Mouse (Mus musculus): ENCODE results near the gene Gmcl1.
A peak's percentile ranks its signal among the peaks of the same experiment; 100 is the strongest.

The Gmcl1 gene

GRCm38 (mm10) chr6:86733183-86733876 lies at the start of gene Gmcl1:
Gene Gmcl1 (minus strand): TSS chr6:86733383.
- DNase-seq (ENCODE audit: low read depth), result peak; percentile 95

GRCm38 (mm10) chr6:86782342-86782741 lies 49.2 kb upstream of the Gmcl1 start:
- DNase-seq (ENCODE audit: low read depth), result no peak

- DNase-seq (ENCODE audit: low read depth), result no peak
Measured at GRCm38 (mm10) chr6:86781361-86781957, 48.3 kb upstream of the Gmcl1 start.

- DNase-seq (ENCODE audit: low read depth), result peak; percentile 22
Measured at GRCm38 (mm10) chr6:86778910-86779594, 45.9 kb upstream of the Gmcl1 start.

- DNase-seq (ENCODE audit: low read depth), result peak; percentile 78
Measured at GRCm38 (mm10) chr6:86777181-86777580, 44.0 kb upstream of the Gmcl1 start.

GRCm38 (mm10) chr6:86776706-86777071 lies 43.5 kb upstream of the Gmcl1 start:
- DNase-seq (ENCODE audit: low read depth), result no peak

GRCm38 (mm10) chr6:86776001-86776705 lies 43.0 kb upstream of the Gmcl1 start:
- DNase-seq (ENCODE audit: low read depth), result no peak

- DNase-seq (ENCODE audit: low read depth), result no peak
Measured at GRCm38 (mm10) chr6:86774937-86775336, 41.8 kb upstream of the Gmcl1 start.

GRCm38 (mm10) chr6:86773830-86774229 lies 40.6 kb upstream of the Gmcl1 start:
- no peak for DNase-seq (ENCODE audit: low read depth)

- peak; percentile 81 for DNase-seq (ENCODE audit: low read depth)
Measured at GRCm38 (mm10) chr6:86772631-86773030, 39.4 kb upstream of the Gmcl1 start.

GRCm38 (mm10) chr6:86768938-86769337 lies 35.8 kb upstream of the Gmcl1 start:
- DNase-seq (ENCODE audit: low read depth), result no peak

- no peak for DNase-seq (ENCODE audit: low read depth)
Measured at GRCm38 (mm10) chr6:86768186-86768776, 35.1 kb upstream of the Gmcl1 start.

- no peak for DNase-seq (ENCODE audit: low read depth)
Measured at GRCm38 (mm10) chr6:86767465-86767864, 34.3 kb upstream of the Gmcl1 start.

- DNase-seq (ENCODE audit: low read depth), result no peak
Measured at GRCm38 (mm10) chr6:86765637-86766059, 32.5 kb upstream of the Gmcl1 start.

GRCm38 (mm10) chr6:86754105-86754863 lies 21.1 kb upstream of the Gmcl1 start:
- peak; percentile 55 for DNase-seq (ENCODE audit: low read depth)

- no peak for DNase-seq (ENCODE audit: low read depth)
Measured at GRCm38 (mm10) chr6:86752843-86753485, 19.8 kb upstream of the Gmcl1 start.

- DNase-seq (ENCODE audit: low read depth), result no peak
Measured at GRCm38 (mm10) chr6:86750961-86751360, 17.8 kb upstream of the Gmcl1 start.

- DNase-seq (ENCODE audit: low read depth), result no peak
Measured at GRCm38 (mm10) chr6:86749817-86750216, 16.6 kb upstream of the Gmcl1 start.

- DNase-seq (ENCODE audit: low read depth), result peak; percentile 68
Measured at GRCm38 (mm10) chr6:86747171-86747570, 14.0 kb upstream of the Gmcl1 start.

- DNase-seq (ENCODE audit: low read depth), result peak; percentile 56
Measured at GRCm38 (mm10) chr6:86740652-86741051, 7.5 kb upstream of the Gmcl1 start.

GRCm38 (mm10) chr6:86736830-86737229 lies 3.6 kb upstream of the Gmcl1 start:
- no peak for DNase-seq (ENCODE audit: low read depth)

All from 416B (cell line).